Mouse (Mus musculus) spleen, adult 2 months (tissue): ENCODE measurements around the gene Cyp26b1. TPM values are rescaled to one million over a fixed set of nuclear protein-coding genes. Genes with fewer than 3 reads are reported as not detected.

ENCODE experiments used
- DNase-seq, 2 experiments: peaks; one replicate each; pipeline versions ENCODE4 v3.0.0 to v3.0.0-alpha.2; 2012 to 2021; ENCODE audit warnings: low spot score in 2 of 2, low read depth in 1 of 2
- H3K27ac ChIP-seq: fragments of 200-500 bp; 2 replicates; pipeline ENCODE4 v1.5.1; 2012; ENCODE audit warnings: low read length, inconsistent platforms; ENCODE audit not compliant: insufficient read depth
- H3K27me3 ChIP-seq: fragments of 200-500 bp; 2 replicates; pipeline ENCODE4 v1.6.1; 2012; ENCODE audit warnings: mild to moderate bottlenecking, moderate library complexity, low read length, inconsistent platforms; ENCODE audit not compliant: control insufficient read depth, insufficient read depth
- H3K36me3 ChIP-seq: fragments of 200-500 bp; 2 replicates; pipeline ENCODE4 v1.6.1; 2012; ENCODE audit warnings: mild to moderate bottlenecking, low read length, inconsistent platforms; ENCODE audit not compliant: control insufficient read depth, insufficient read depth
- H3K4me1 ChIP-seq: fragments of 200-500 bp; 2 replicates; pipeline ENCODE4 v1.6.1; 2011; ENCODE audit warnings: inconsistent platforms; ENCODE audit not compliant: control insufficient read depth, insufficient read depth, insufficient read length
- H3K4me3 ChIP-seq: fragments of 200-500 bp; 2 replicates; pipeline ENCODE4 v1.5.1; 2011; ENCODE audit warnings: mild to moderate bottlenecking, inconsistent platforms; ENCODE audit not compliant: insufficient read depth, insufficient read length; ENCODE audit errors: extremely low read depth
- CTCF ChIP-seq: fragments of 200-500 bp; IDR thresholded peaks from 2 replicates; pipeline ENCODE4 v1.5.1; 2011; ENCODE audit warnings: mild to moderate bottlenecking, inconsistent platforms; ENCODE audit not compliant: insufficient read depth, insufficient read length, insufficient replicate concordance; ENCODE audit errors: extremely low read depth
- POLR2A ChIP-seq: fragments of 200-500 bp; IDR thresholded peaks from 2 replicates; pipeline ENCODE4 v1.6.1; 2011; ENCODE audit warnings: low read depth, low read length, inconsistent platforms
- WGBS: fragments of 180-500 bp; shearing (Covaris S2); methylation state at CpG from one replicate; pipeline ENCODE4 v1.1.7; 2018; 5-methylcytosine and 5-hydroxymethylcytosine counted together
- polyA plus RNA-seq: library from polyadenylated mRNA; depleted of rRNA; stranded (reverse); fragments of >200 nt; gene quantifications from 2 replicates; pipeline ENCODE4 v1.2.3, GENCODE M21; 2012

Cyp26b1 gene
- polyA plus RNA-seq, 1 experiment = 0.76 TPM

DNA sequence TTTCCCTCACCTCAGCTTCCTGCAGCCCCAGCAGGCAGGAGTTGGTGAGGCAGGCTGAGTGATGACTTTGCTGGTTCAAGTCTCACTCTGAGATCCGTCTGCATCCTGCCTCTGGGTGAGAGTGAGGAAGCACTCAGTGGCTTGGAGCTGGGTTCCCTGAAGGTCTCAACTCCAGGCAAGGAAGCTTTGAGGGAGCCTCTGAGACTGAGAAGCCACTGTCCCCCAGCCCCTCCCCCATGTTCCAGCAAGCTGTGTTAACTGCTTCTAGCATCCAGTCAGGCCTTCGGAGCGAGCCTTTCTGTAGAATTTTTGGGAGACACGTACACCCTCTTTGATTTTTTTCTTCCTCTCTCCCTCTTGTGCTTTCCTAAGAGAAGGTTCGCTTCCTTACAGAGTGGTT is 10.9 kb downstream of the Cyp26b1 start:
- peaks cover 21% of the 10 kb centered on the region for H3K27me3 ChIP-seq
- TF ChIP-seq CTCF (no peak), POLR2A (no peak)

DNA sequence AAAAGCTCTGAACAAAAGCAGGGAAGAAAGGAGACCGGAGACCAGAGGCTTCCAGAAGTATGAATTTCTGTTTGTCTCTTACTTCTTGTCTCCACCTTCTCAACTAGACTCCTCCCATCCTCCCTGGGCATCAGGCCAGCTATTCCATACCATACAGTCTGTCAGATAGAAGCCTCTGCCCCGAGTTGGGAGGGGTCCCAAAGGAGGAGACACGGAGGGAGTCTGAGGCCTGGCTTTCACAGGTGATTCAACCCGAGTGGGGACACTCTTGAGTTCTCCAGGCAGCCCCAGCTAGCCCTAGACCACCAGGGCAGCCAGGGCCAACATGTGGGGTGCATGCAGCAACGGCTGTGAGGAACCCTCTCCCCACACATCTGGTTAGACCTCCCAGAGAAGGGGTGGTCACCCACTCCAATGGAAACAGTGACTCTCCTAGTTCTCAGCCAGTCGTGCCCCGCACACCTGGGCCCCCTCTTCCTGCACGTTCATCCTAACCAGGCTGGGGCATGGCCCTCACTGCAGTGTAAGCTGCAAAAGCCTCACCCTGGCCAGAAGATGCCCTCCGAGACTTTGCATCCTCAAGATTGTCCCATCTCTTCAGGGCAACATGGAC is 11.8 kb downstream of the Cyp26b1 start:
- no peaks in the 10 kb centered on the region for H3K36me3 ChIP-seq
- 72% methylated on average over 9 of the region's 9 CpGs for WGBS
- no peak for DNase-seq
- H3K4me3 ChIP-seq = no peak overlapping the region
- peaks cover 2% of the 10 kb centered on the region; the same call in 1 of the 2 replicates for H3K4me1 ChIP-seq
- no peak overlapping the region for H3K27ac ChIP-seq
- peaks cover 16% of the 10 kb centered on the region for H3K27me3 ChIP-seq
- TF ChIP-seq POLR2A (no peak), CTCF (no peak)

More for the DNA sequence above, 10.9 kb downstream of the Cyp26b1 start:
- Histone ChIP-seq H3K4me3 (no peak overlapping the region), H3K27ac (no peak overlapping the region), H3K36me3 (no peaks in the 10 kb centered on the region), H3K4me1 (peaks cover 2% of the 10 kb centered on the region)
- 52% methylated on average over 5 of the region's 5 CpGs for whole genome bisulfite sequencing
- DNase-seq = no peak

DNA sequence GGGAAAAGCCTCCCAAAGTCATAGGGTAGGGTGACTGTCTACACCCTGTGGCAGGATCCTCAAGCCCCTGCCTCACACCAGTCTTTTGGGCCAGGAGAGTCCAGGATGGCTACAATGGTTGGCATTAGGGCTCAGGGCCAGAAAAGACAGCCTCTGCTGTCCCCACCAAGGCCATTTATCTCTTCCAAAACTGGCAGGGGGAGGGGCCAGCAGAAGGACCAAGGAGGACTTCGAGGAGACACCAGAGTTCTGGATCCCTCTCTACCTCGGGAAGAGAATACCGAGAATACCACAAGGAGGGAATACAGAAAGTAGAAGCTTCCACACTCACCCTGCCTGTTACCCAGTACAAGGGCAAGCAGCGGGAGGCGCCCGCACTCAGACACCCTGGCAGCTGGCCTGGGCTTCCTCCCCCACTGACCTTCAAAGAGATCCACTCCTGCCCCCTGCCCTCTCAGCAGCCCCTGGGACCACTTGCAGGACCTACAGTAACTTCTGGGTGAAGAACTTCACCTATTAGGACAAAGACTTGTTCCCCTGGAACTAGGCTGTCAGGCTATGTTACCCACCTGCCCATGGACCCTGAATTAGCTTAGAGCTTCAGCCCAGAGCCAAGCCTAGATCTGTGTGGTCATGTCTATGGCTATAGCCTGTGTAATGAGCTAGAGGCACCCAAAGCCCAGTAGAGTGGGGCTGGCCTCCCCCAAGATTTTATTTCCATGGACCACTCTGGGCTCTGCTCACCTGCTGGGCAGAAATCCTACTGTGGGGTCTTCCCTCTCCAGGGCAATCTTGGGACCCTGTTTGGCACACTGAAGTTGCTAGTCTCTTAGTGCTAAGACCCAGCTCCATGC is 12.5 kb downstream of the Cyp26b1 start:
- 76% methylated on average over 6 of the region's 6 CpGs for WGBS
- H3K27me3 ChIP-seq = peaks cover 14% of the 10 kb centered on the region
- TF ChIP-seq CTCF = no peak
- no peak for TF ChIP-seq POLR2A
- peaks cover 2% of the 10 kb centered on the region; the same call in 1 of the 2 replicates for H3K4me1 ChIP-seq
- DNase-seq = no peak
- H3K27ac ChIP-seq = no peak overlapping the region
- no peaks in the 10 kb centered on the region for H3K36me3 ChIP-seq
- H3K4me3 ChIP-seq = no peak overlapping the region

DNA sequence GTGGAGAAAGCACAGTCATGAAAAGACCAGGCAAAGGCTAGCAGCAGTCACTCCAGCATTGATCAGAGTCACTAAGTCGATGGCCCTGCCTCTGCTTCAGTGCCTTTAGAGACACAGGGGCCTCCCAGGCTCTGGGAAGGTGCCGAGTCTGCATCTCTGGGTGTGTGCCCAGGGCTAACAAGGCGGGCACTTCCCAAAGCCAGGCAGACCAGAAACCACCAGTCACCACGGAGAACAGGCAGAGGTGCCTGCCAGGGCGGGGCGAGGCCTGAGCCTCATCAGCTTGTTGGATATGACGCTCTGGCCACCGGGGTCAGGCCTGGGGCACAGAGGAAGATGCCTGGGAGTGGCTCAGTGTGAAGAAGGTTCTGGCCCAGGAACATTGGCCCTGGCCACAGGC is 14.2 kb downstream of the Cyp26b1 start:
- Histone ChIP-seq H3K4me1 (peaks cover 2% of the 10 kb centered on the region; the same call in 1 of the 2 replicates), H3K4me3 (no peak overlapping the region), H3K27ac (no peak overlapping the region), H3K27me3 (peaks cover 5% of the 10 kb centered on the region; the same call in 1 of the 2 replicates), H3K36me3 (no peaks in the 10 kb centered on the region)
- WGBS = 70% methylated on average over 8 of the region's 8 CpGs
- DNase-seq = no peak
- TF ChIP-seq CTCF (no peak), POLR2A (no peak)

- no peak for TF ChIP-seq POLR2A
- peak; percentile 18; the same call in 1 of the 2 replicates for TF ChIP-seq CTCF
- no peak for DNase-seq
- peaks cover 2% of the 10 kb centered on the region; the same call in 1 of the 2 replicates for H3K4me1 ChIP-seq
- 19% methylated on average over 5 of the region's 5 CpGs for WGBS
- peaks cover 4% of the 10 kb centered on the region; the same call in 1 of the 2 replicates for H3K27me3 ChIP-seq
- H3K27ac ChIP-seq = no peak overlapping the region
- H3K36me3 ChIP-seq = no peaks in the 10 kb centered on the region
- no peak overlapping the region for H3K4me3 ChIP-seq
Observed at GRCm38 (mm10) chr6:84578928-84579327, 14.8 kb downstream of the Cyp26b1 start.

DNA sequence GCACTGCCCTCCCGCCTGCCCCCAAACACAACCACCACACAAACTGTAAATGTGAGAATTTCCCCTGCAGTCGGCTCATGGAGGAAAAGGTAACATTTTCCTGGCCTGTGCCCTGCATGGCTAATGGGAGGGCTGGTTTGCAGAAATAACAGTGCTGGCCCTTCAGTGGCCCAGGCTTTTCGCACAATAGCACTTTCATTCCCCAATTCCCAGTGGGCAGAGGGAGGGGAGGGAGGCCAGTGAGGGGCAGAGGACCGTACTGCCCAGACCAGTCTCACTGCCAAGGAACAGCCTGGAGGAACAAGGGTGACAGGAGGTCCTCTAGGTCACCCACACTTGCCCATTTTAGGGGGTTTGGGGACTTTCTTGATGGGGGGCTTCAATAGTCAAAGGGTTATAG is 15.8 kb downstream of the Cyp26b1 start:
- TF ChIP-seq CTCF (no peak), POLR2A (no peak)
- Histone ChIP-seq H3K4me3 (no peak overlapping the region), H3K4me1 (no peaks in the 10 kb centered on the region), H3K36me3 (no peaks in the 10 kb centered on the region), H3K27me3 (no peaks in the 10 kb centered on the region), H3K27ac (no peak overlapping the region)
- DNase-seq = no peak
- 67% methylated on average over 4 of the region's 4 CpGs for WGBS

DNA sequence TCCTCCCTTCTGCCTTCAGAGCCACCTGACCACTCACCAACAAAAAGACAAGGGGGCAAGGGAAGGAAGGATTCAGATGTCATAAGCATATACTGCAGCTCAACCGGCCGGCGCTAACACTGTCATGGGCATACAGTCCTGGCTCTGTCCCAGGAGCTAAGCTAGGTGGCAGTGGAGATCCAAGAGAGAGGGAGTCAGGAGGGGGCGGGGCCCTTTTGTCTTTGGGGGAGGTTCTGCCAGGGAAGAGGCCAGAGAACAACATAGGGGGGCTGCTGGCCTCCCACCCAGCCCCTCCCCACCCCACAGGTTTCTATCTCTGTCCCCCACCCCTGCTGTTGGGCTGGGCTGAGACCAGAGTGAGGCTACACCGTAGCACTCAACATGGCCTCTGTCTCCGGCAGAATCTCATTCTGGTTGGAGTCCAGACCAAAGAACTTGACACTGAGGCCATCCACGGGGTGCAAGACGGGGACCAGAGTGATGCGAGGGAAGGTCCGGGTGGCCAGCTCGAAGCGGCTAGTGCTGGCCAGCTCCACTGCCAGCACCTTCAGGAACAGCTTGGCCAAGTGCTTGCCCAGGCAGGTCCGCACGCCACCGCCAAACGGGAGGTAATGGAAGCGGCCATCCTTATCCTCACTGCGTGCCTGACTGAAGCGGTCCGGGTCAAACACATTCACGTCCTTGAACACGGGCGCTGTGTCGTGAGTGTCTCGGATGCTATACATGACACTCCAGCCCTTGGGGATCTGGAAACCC is 19.6 kb downstream of the Cyp26b1 start:
- no peaks in the 10 kb centered on the region for H3K27me3 ChIP-seq
- WGBS = 84% methylated on average over 25 of the region's 25 CpGs

More for the DNA sequence above, 19.6 kb downstream of the Cyp26b1 start:
- TF ChIP-seq CTCF (no peak), POLR2A (no peak)
- H3K36me3 ChIP-seq = no peaks in the 10 kb centered on the region
- no peak for DNase-seq
- no peak overlapping the region for H3K4me3 ChIP-seq
- H3K27ac ChIP-seq = no peak overlapping the region
- no peaks in the 10 kb centered on the region for H3K4me1 ChIP-seq
